Mouse (Mus musculus) gastrocnemius, postnatal 36 days (tissue): Measurements from ENCODE around the gene Tsc2. TPM values are rescaled to one million over a fixed set of nuclear protein-coding genes. Genes with fewer than 3 reads are reported as not detected.

Experiments used
- DNase-seq, 2 experiments: peaks; one replicate each; pipeline ENCODE4 v3.0.0; 2022
- intact Hi-C: fragments of 180-260 bp; cut with DNase I; formaldehyde crosslinking; loops from one replicate; pipeline ENCODE4 v1.15.1; 2025
- total RNA-seq, 2 experiments: library from RNA; stranded (reverse); gene quantifications; 2 replicates each; pipeline ENCODE4 v1.2.3; 2021

Tsc2 gene
- total RNA-seq, 2 experiments from 2014 or later = 74.9 to 76.8 TPM

GRCm38 (mm10) chr17:24583599-24584460 lies 48.6 kb downstream of the Tsc2 start:
- intact Hi-C loops = loop anchor here (5.0 kb wide), 1 partner anchor 38 kb away; no protein-coding TSS in a partner anchor
- no peak for DNase-seq

DNA sequence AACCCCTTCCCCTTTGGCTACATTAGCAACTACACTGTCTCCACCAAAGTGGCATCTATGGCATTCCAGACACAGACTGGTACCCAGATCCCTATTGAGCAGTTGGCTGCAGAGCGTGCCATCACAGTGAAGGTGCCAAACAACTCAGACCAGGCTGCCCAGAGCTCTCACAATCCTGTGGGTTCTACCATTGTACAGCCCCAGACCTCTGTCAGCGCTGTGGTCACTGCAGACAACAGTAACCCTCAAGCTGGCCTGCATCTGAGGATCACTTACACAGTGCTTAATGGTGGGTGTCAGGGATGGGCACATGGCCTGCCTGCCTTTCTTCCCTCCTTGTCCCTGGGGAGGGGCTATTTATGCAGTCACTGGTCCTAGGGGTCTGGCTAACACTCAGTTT lies 52.1 kb downstream of the Tsc2 start:
- intact Hi-C loops = loop anchor here (5.0 kb wide), 1 partner anchor 42 kb away; no protein-coding TSS in a partner anchor
- no peak for DNase-seq

DNA sequence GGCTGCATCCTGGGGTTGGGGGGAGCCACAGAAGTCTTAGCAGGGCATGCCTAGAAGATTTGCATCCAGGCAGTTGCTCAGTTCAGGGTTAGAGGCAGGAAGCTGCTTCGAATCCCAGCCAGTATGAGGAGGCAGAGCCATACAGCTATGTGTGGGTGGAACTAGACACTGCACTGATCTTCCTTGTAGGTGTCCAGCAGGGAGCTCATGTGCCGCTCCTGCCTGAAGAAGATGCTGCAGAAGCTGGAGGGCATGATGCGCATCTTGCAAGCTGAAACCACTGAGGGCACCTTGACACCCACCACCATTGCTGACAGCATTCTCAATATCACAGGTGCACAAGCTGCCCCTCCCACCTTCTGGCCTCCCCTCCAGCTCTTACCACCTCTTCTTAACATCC lies 52.9 kb downstream of the Tsc2 start:
- intact Hi-C loops = no loop called here
- DNase-seq = no peak

- intact Hi-C loops = no loop called here
- no peak for DNase-seq
These were observed 58.6 kb downstream of the Tsc2 start for GRCm38 (mm10) chr17:24573811-24574210.

GRCm38 (mm10) chr17:24572651-24573245 lies 59.7 kb downstream of the Tsc2 start:
- intact Hi-C loops = no loop called here
- DNase-seq = no peak

- DNase-seq = no peak
- intact Hi-C loops = no loop called here
These were observed 62.6 kb downstream of the Tsc2 start for GRCm38 (mm10) chr17:24569837-24570236.

DNA sequence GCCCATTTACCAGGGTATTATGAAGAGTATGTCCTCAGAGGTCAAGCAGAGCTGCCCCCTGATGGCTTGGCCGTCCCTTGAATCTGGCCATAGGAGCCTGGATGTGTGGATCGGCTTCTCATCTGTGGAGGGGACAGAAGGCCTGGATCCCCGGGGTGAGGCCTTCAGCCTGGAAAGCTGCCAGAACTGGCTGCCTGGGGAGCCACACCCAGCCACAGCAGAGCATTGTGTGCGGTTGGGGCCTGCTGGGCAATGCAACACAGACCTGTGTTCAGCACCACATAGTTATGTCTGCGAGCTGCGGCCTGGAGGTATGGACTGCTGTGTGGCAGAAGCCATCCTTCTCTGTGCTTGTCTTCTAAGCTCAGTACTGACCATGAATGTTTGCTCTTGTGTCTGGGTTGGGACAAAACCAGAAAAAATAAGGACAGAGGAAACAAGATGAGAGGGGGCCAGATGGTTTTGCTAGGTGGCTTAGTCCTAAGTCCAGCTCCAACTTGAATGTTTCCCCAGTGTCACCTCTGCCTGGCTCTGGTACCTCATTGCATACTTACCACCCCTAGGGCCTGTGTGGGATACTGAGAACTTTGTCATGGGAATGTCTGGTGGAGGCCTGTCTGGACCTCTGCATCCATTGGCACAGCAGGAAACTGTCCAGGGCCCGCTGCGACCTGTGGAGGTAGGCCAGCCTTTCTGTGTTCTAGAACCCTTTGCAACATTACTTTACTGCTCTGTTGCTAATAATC lies 65.2 kb downstream of the Tsc2 start:
- intact Hi-C loops = no loop called here
- DNase-seq = peak in 1 of 2 experiments; percentile 38

DNA sequence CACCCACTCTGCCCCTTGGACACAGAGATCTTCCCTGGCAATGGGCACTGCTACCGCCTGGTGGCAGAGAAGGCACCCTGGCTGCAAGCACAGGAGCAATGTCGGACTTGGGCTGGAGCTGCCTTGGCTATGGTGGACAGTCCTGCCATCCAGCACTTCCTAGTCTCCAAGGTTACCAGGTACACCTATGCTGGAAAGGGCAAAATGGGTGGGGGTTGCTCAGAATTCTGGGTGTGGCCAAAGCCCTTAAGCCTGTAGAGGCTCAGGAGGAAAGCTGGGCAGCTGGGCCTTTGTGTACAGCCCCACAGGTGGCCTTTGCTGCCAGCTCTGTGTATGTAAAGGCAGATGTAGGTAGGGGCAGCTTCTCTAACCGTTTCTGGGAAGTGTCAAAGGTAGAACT lies 66.6 kb downstream of the Tsc2 start:
- intact Hi-C loops = no loop called here
- no peak for DNase-seq

DNA sequence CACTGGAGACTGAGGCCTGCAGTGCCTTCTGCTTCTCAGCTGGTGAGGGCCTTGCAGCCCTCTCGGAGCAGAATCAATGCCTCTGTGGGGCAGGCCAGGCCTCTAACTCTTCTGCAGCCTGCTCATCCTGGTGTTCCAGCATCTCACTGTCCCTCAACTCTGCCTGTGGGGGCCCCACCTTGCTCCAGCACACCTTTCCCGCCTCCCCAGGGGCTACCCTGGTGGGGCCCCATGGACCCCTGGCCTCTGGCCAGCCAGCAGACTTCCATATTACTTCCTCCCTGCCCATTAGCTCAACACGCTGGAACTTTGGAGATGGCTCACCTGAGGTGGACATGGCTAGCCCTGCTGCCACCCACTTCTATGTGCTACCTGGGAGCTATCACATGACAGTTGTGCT lies 67.3 kb downstream of the Tsc2 start:
- intact Hi-C loops = no loop called here
- no peak for DNase-seq

GRCm38 (mm10) chr17:24564422-24564821 lies 68.0 kb downstream of the Tsc2 start:
- intact Hi-C loops = no loop called here
- no peak for DNase-seq

GRCm38 (mm10) chr17:24563638-24564037 lies 68.8 kb downstream of the Tsc2 start:
- no peak for DNase-seq
- intact Hi-C loops = no loop called here

GRCm38 (mm10) chr17:24561592-24561991 lies 70.8 kb downstream of the Tsc2 start:
- no peak for DNase-seq
- intact Hi-C loops = no loop called here

- no peak for DNase-seq
- intact Hi-C loops = no loop called here
These were observed 72.0 kb downstream of the Tsc2 start for GRCm38 (mm10) chr17:24560301-24561028.

GRCm38 (mm10) chr17:24559146-24559545 lies 73.3 kb downstream of the Tsc2 start:
- peak; percentile 55 to 56 for DNase-seq
- intact Hi-C loops = no loop called here

DNA sequence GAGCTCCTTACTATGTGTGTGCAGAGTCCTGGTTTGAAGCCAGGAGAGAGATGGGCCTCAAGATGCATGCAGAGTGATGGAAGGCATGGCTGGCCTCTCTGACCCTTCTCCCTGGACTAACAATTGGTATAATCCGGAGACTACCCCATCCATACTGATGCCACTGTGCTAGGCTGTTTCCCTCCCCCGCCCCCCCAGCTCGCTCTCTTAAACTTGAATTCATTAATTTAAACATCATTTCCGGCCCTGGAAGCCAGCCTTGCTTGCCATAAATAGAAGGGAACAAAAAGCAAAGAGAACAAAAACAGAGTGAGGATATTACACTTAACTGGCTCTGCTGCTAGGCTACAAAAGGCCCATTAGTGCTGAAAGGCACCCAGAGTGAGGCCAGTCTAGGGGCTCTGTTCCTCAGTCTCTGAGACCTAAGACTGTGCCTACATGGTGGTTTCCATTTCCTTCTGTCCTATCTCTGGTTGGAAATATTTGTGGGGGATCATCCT lies 73.8 kb downstream of the Tsc2 start:
- intact Hi-C loops = no loop called here
- DNase-seq = no peak

- peak; percentile 45 to 64 for DNase-seq
- intact Hi-C loops = no loop called here
These were observed 75.3 kb downstream of the Tsc2 start for GRCm38 (mm10) chr17:24557091-24557490.

GRCm38 (mm10) chr17:24551050-24551444 lies 81.4 kb downstream of the Tsc2 start:
- intact Hi-C loops = no loop called here
- no peak for DNase-seq

DNA sequence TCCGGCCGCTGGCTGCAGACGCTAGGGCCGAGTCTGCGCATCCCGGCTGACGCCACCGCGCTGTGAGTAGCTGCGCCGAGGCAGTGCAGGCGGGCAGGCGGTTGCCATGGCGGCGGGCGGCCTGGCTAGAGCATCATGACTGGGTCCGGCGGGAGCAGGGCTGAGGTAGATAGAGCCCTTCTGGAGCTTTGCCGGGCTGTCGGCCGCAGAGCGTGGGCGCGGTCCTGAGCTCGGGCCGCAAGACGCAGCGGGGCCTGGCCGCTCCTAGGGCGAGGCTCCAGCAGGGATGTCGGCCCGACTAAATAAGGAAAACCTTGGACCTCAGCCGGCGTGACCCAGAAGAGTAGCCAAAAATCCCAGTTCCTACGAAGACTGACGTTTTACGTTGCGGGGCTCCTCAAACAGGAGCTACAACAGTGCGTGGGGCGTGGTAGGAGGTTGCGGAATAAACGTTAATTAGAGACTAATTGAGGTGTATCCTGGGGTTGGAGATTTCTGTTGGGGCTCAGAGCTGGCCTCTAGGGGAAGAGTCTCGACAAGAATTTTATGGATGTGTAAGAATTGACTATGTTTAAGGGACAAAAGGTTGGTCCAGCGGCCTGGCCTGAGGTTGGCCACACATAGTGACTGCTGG lies 81.9 kb downstream of the Tsc2 start:
- intact Hi-C loops = no loop called here
- peak; percentile 73 to 80 for DNase-seq

- intact Hi-C loops = no loop called here
These were observed 82.6 kb downstream of the Tsc2 start, which contains the start of gene Pkd1 for GRCm38 (mm10) chr17:24549618-24550415. TSS of gene Pkd1 (plus strand) at chr17:24549834.

More at GRCm38 (mm10) chr17:24549618-24550415, 82.6 kb downstream of the Tsc2 start, which contains the start of gene Pkd1:
- DNase-seq = peak; percentile 98 to 99
